Mouse (Mus musculus) spleen, adult 2 months (tissue): ENCODE measurements around the gene Mprip. TPM values are rescaled to one million over a fixed set of nuclear protein-coding genes. Genes with fewer than 3 reads are reported as not detected.

Source experiments
- DNase-seq, 2 experiments: peaks; one replicate each; pipeline versions ENCODE4 v3.0.0 to v3.0.0-alpha.2; 2012 to 2021; ENCODE audit warnings: low spot score in 2 of 2, low read depth in 1 of 2
- H3K27ac ChIP-seq: fragments of 200-500 bp; 2 replicates; pipeline ENCODE4 v1.5.1; 2012; ENCODE audit warnings: low read length, inconsistent platforms; ENCODE audit not compliant: insufficient read depth
- H3K27me3 ChIP-seq: fragments of 200-500 bp; 2 replicates; pipeline ENCODE4 v1.6.1; 2012; ENCODE audit warnings: mild to moderate bottlenecking, moderate library complexity, low read length, inconsistent platforms; ENCODE audit not compliant: control insufficient read depth, insufficient read depth
- H3K36me3 ChIP-seq: fragments of 200-500 bp; 2 replicates; pipeline ENCODE4 v1.6.1; 2012; ENCODE audit warnings: mild to moderate bottlenecking, low read length, inconsistent platforms; ENCODE audit not compliant: control insufficient read depth, insufficient read depth
- H3K4me1 ChIP-seq: fragments of 200-500 bp; 2 replicates; pipeline ENCODE4 v1.6.1; 2011; ENCODE audit warnings: inconsistent platforms; ENCODE audit not compliant: control insufficient read depth, insufficient read depth, insufficient read length
- H3K4me3 ChIP-seq: fragments of 200-500 bp; 2 replicates; pipeline ENCODE4 v1.5.1; 2011; ENCODE audit warnings: mild to moderate bottlenecking, inconsistent platforms; ENCODE audit not compliant: insufficient read depth, insufficient read length; ENCODE audit errors: extremely low read depth
- CTCF ChIP-seq: fragments of 200-500 bp; IDR thresholded peaks from 2 replicates; pipeline ENCODE4 v1.5.1; 2011; ENCODE audit warnings: mild to moderate bottlenecking, inconsistent platforms; ENCODE audit not compliant: insufficient read depth, insufficient read length, insufficient replicate concordance; ENCODE audit errors: extremely low read depth
- POLR2A ChIP-seq: fragments of 200-500 bp; IDR thresholded peaks from 2 replicates; pipeline ENCODE4 v1.6.1; 2011; ENCODE audit warnings: low read depth, low read length, inconsistent platforms
- WGBS: fragments of 180-500 bp; shearing (Covaris S2); methylation state at CpG from one replicate; pipeline ENCODE4 v1.1.7; 2018; 5-methylcytosine and 5-hydroxymethylcytosine counted together
- polyA plus RNA-seq: library from polyadenylated mRNA; depleted of rRNA; stranded (reverse); fragments of >200 nt; gene quantifications from 2 replicates; pipeline ENCODE4 v1.2.3, GENCODE M21; 2012

The Mprip gene
- polyA plus RNA-seq, 1 experiment, result 55.4 TPM

- TF ChIP-seq POLR2A, result no peak
- TF ChIP-seq CTCF, result no peak
- H3K4me3 ChIP-seq, result no peak overlapping the region
- no peak for DNase-seq
- 89% methylated on average over 2 of the region's 2 CpGs for WGBS
- no peak overlapping the region for H3K27ac ChIP-seq
- no peaks in the 10 kb centered on the region for H3K36me3 ChIP-seq
- H3K4me1 ChIP-seq, result no peaks in the 10 kb centered on the region
- H3K27me3 ChIP-seq, result no peaks in the 10 kb centered on the region
Measured at GRCm38 (mm10) chr11:59653547-59653946, 7.6 kb upstream of the Mprip start.

- TF ChIP-seq POLR2A (no peak), CTCF (no peak)
- no peaks in the 10 kb centered on the region for H3K4me1 ChIP-seq
- no peak for DNase-seq
- 93% methylated on average over 5 of the region's 5 CpGs for WGBS
- no peak overlapping the region for H3K4me3 ChIP-seq
- no peaks in the 10 kb centered on the region for H3K36me3 ChIP-seq
- no peak overlapping the region for H3K27ac ChIP-seq
- H3K27me3 ChIP-seq, result no peaks in the 10 kb centered on the region
Measured at GRCm38 (mm10) chr11:59655337-59655736, 5.8 kb upstream of the Mprip start.

DNA sequence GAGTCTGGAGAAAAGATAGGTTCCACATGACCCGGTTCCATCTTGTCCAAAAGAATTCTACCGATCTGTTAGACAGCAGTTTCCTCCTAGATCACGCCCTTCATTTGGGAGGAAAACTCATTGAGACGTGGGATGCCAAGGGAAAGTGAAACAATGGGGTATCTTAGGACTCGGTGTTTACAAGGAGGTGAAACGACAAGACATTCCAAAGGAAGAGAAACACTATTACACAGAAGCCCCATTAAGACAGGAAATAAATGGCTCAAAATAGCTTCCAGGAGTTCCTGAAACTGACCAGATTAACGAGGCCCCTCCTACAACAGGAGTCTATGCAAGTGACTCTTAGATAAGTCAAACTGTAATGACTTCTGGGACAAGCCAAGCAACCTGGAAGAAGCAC lies 5.1 kb upstream of the Mprip start:
- no peak for DNase-seq
- Histone ChIP-seq H3K36me3 (no peaks in the 10 kb centered on the region), H3K27me3 (no peaks in the 10 kb centered on the region), H3K4me3 (no peak overlapping the region), H3K27ac (no peak overlapping the region), H3K4me1 (no peaks in the 10 kb centered on the region)
- TF ChIP-seq POLR2A (no peak), CTCF (no peak)
- 34% methylated on average over 7 of the region's 7 CpGs for WGBS

DNA sequence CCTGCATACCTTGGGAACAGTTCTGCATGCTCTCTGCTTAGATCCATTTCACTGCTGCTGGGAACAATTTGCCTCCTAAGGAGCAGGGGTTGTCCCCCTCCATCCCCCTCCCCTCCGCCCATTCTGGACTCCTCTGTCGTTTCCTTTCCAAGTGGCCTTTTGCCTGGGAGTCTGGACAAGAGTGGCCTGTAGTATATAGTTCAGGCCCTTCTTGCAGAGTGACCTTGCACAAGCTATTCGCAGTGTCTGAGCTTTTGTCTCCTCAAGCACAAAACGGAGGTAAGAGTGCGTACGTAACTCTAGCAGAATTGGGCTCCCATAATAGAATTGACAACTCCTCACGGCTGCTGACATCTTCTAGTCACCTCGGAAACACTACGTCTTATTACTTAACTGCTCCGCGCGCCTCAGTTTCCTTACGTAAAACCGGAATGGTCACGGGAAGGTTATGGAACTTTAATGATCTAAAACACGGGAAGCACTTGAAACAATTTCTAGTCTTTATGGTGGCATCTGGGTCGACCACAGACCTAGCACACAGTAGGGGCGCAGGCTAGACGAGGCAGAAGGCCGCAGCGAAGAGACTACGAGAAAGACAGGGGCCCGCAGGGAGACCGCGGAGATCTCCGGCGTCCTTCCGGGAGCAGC lies 620 bp downstream of the Mprip start:
- Histone ChIP-seq H3K4me3 (peak overlapping the region; percentile 89), H3K27ac (peak overlapping the region; percentile 46), H3K27me3 (no peaks in the 10 kb centered on the region; the same call in 1 of the 2 replicates), H3K4me1 (peaks cover 11% of the 10 kb centered on the region; the same call in 1 of the 2 replicates), H3K36me3 (no peaks in the 10 kb centered on the region)
- TF ChIP-seq POLR2A (no peak), CTCF (no peak)
- DNase-seq, result no peak
- 17% methylated on average over 28 of the region's 28 CpGs for WGBS

DNA sequence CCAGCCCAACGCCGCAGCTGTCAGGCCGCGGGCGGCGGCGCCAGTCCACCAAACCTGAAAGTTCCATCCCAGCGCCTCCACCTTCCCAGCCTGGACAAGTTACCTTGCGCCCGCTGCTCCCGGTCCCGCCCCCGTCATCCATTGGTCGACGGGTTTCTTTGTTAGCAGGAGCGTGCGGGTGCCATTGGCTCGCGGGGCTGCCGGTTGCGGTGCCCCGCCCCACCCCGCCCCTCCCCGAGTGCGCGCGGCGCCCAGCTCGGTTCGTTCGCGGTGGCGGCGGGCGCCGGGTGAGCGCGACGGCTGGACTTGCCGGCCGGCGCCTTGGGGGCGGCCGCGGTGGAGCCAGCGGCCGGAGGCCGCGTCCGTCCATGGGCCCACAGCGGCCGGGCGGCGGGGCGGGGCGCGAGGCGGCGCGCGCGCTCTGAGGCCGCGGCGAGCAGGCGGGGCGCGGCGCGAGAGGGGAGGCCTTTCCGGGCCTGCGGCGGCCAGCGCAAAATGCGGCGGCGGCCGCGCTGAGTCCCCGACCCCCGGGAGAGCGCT lies 1.2 kb downstream of the Mprip start:
- Histone ChIP-seq H3K27ac (peak overlapping the region; percentile 46), H3K36me3 (no peaks in the 10 kb centered on the region), H3K4me3 (peak overlapping the region; percentile 89), H3K27me3 (no peaks in the 10 kb centered on the region; the same call in 1 of the 2 replicates), H3K4me1 (peaks cover 11% of the 10 kb centered on the region; the same call in 1 of the 2 replicates)
- WGBS, result 3% methylated on average over 74 of the region's 82 CpGs
- peak; percentile 57 to 90 for DNase-seq
- no peak for TF ChIP-seq POLR2A
- TF ChIP-seq CTCF, result no peak

DNA sequence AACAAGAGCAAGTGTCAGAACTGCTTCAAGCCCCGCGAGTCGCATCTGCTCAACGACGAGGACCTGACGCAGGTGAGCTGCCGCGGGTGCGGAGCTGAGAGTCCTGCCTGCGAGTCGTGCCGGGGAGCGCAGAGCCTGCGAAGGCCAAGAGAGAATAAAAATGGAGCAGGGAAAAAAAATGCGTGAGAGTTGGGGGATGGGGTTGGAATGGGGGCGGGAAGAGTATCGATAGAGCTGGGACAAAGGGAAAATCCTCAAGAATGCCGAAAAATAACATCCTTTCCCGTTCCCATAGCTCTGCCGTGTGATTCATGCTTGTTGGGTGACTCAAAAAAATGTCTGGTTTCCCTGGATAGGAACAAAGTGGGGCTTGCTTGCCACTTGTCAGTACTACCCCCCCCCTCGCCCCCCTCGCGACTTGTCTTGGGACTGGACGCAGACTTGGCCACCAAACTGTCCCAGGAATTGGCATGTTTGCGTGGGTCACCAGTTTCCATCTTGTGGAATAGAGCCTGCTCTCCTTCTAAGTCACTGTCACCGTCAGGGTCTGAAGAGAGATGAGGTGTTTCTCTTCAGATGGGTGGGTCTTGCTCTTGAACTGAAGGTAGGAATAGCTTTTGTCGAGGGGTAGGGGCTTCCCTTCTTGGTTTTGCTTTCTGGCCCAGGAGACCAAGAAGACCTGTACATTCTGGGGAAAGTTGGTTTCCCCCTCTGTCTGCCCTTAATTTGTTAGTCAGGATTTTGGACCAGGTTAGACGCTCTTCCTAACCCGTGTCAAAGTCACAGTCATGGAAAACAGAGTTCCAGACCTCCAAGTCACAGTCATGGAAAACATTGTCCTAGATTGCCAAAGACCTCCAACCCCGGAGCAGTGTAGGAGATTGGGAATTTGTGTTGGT lies 2.0 kb downstream of the Mprip start:
- DNase-seq, result no peak
- TF ChIP-seq POLR2A, result no peak
- no peak for TF ChIP-seq CTCF
- peaks cover 11% of the 10 kb centered on the region; the same call in 1 of the 2 replicates for H3K4me1 ChIP-seq
- H3K27me3 ChIP-seq, result no peaks in the 10 kb centered on the region; the same call in 1 of the 2 replicates
- peak overlapping the region; percentile 89 for H3K4me3 ChIP-seq
- H3K27ac ChIP-seq, result no peak overlapping the region; the same call in 1 of the 2 replicates
- WGBS, result 7% methylated on average over 30 of the region's 30 CpGs
- H3K36me3 ChIP-seq, result no peaks in the 10 kb centered on the region
